In genomic region chr6:139934861-139935260, GRCm38 (mm10) we compare ENCODE assay signal across 23 mouse cellular contexts.
"Had no signal": no experiment of that assay in that cellular context is flagged by ENCODE, and none has a peak within 500 bp of the region (broad histone marks: within the 10 kb centered on the region; RNA-seq: fewer than 3 reads in every experiment).

No protein-coding gene starts in this region.

- H3K27me3 ChIP-seq: limb, embryonic 13.5 days; liver, embryonic 12.5 days; liver, embryonic 15.5 days; lung, embryonic 15.5 days; megakaryocyte, embryonic 14.5 days; midbrain, embryonic 13.5 days; neural tube, embryonic 13.5 days; stomach, embryonic 15.5 days had no signal

- H3K9ac ChIP-seq: limb, embryonic 13.5 days; liver, embryonic 12.5 days; liver, embryonic 15.5 days; lung, embryonic 15.5 days; midbrain, embryonic 13.5 days; neural tube, embryonic 13.5 days; stomach, embryonic 15.5 days had no signal

- DNase-seq: kidney, adult 9 months; kidney, postnatal 14 days; kidney, postnatal 4 days; liver; lung, adult 18-20 months; lung, postnatal 10 days; lung, postnatal 36 days; retina, postnatal 1 day; right cerebral cortex, postnatal 25 days; spleen, adult 18-20 months; thymus, postnatal 36 days had no signal

- H3K4me1 ChIP-seq: limb, embryonic 10.5 days; limb, embryonic 13.5 days; liver, embryonic 12.5 days; liver, embryonic 15.5 days; lung, embryonic 15.5 days; megakaryocyte, embryonic 14.5 days; midbrain, embryonic 10.5 days; midbrain, embryonic 13.5 days; neural tube, embryonic 13.5 days; stomach, embryonic 15.5 days had no signal

- H3K9me3 ChIP-seq: limb, embryonic 10.5 days; limb, embryonic 13.5 days; liver, embryonic 15.5 days; lung, embryonic 15.5 days; midbrain, embryonic 10.5 days; midbrain, embryonic 13.5 days; neural tube, embryonic 13.5 days; stomach, embryonic 15.5 days had no signal

- H3K27ac ChIP-seq: limb, embryonic 10.5 days; limb, embryonic 13.5 days; liver, embryonic 12.5 days; liver, embryonic 15.5 days; lung, embryonic 15.5 days; midbrain, embryonic 10.5 days; midbrain, embryonic 13.5 days; neural tube, embryonic 13.5 days; stomach, embryonic 15.5 days had no signal

- H3K36me3 ChIP-seq: limb, embryonic 10.5 days; limb, embryonic 13.5 days; liver, embryonic 12.5 days; liver, embryonic 15.5 days; lung, embryonic 15.5 days; midbrain, embryonic 10.5 days; midbrain, embryonic 13.5 days; neural tube, embryonic 13.5 days; stomach, embryonic 15.5 days had no signal

- H3K4me2 ChIP-seq: limb, embryonic 13.5 days; liver, embryonic 12.5 days; liver, embryonic 15.5 days; lung, embryonic 15.5 days; midbrain, embryonic 13.5 days; neural tube, embryonic 13.5 days; stomach, embryonic 15.5 days had no signal

- H3K4me3 ChIP-seq: limb, embryonic 10.5 days; limb, embryonic 13.5 days; liver, embryonic 12.5 days; liver, embryonic 15.5 days; lung, embryonic 15.5 days; megakaryocyte, embryonic 14.5 days; midbrain, embryonic 10.5 days; midbrain, embryonic 13.5 days; myocyte; neural tube, embryonic 13.5 days; stomach, embryonic 15.5 days had no signal

- ATAC-seq: liver, embryonic 12.5 days; midbrain, embryonic 13.5 days; midbrain, embryonic 16.5 days had no signal
